Mouse (Mus musculus) limb, embryonic 14.5 days (tissue): ENCODE measurements at regions not wholly inside any gene's neighbourhood (a gene's known extent, or its start where the extent isn't known, plus 50 kb on each side); places are given as distances from the start of the nearest gene placed in this dataset.

ENCODE experiments used
- ATAC-seq: fragments of 200-750 bp; cut with Nextera tagmentation; 2 replicates; pipeline ENCODE4 v1.8.0; 2017; ENCODE audit warnings: low read depth, moderate number of reproducible peaks, moderate TSS enrichment; ENCODE audit not compliant: low FRiP score
- DNase-seq: peaks from one replicate; pipeline ENCODE4 v3.0.0-alpha.2; 2015; ENCODE audit warnings: low spot score
- H3K27ac ChIP-seq: fragments of 300-500 bp; sonication (generic); replicated peaks from 2 replicates; pipeline ENCODE4 v1.5.1; 2014; ENCODE audit warnings: low read depth, mild to moderate bottlenecking, low read length, moderate library complexity, mixed read lengths
- H3K27me3 ChIP-seq: fragments of 300-500 bp; sonication (generic); 2 replicates; pipeline ENCODE4 v1.6.1; 2014; ENCODE audit warnings: low read length, mixed read lengths; ENCODE audit not compliant: control insufficient read depth, insufficient read depth
- H3K36me3 ChIP-seq: fragments of 300-500 bp; sonication (generic); 2 replicates; pipeline ENCODE4 v1.6.1; 2014; ENCODE audit warnings: mild to moderate bottlenecking, low read length, moderate library complexity, mixed read lengths; ENCODE audit not compliant: control insufficient read depth, insufficient read depth
- H3K4me1 ChIP-seq: fragments of 300-500 bp; sonication (generic); 2 replicates; pipeline ENCODE4 v1.6.1; 2014; ENCODE audit warnings: antibody characterized with exemption, low read length, mixed read lengths; ENCODE audit not compliant: control insufficient read depth, insufficient read depth
- H3K4me2 ChIP-seq: fragments of 300-500 bp; sonication (generic); replicated peaks from 2 replicates; pipeline ENCODE4 v1.6.1; 2014; ENCODE audit warnings: low read depth, mild to moderate bottlenecking, low read length, moderate library complexity; ENCODE audit not compliant: severe bottlenecking
- H3K4me3 ChIP-seq: fragments of 300-500 bp; sonication (generic); replicated peaks from 2 replicates; pipeline ENCODE4 v1.5.1; 2014; ENCODE audit warnings: low read length
- H3K9ac ChIP-seq: fragments of 300-500 bp; sonication (generic); 2 replicates; pipeline ENCODE4 v1.6.1; 2014; ENCODE audit warnings: mild to moderate bottlenecking, low read depth, low read length, moderate library complexity; ENCODE audit not compliant: severe bottlenecking
- H3K9me3 ChIP-seq: fragments of 300-500 bp; sonication (generic); 2 replicates; pipeline ENCODE4 v1.6.1; 2016; ENCODE audit warnings: low read length; ENCODE audit not compliant: control insufficient read depth
- POLR2A ChIP-seq: fragments of 200-500 bp; IDR thresholded peaks from 2 replicates; pipeline ENCODE4 v1.8.0; 2012; ENCODE audit warnings: inconsistent platforms, mild to moderate bottlenecking, moderate library complexity, borderline replicate concordance; ENCODE audit not compliant: insufficient read depth, insufficient read length; ENCODE audit errors: extremely low read depth
- WGBS: fragments of 180-500 bp; shearing (Covaris S2); extraction: QIAGEN DNeasy Blood & Tissue Kit; methylation state at CpG from one replicate; pipeline ENCODE4 v1.1.7; 2014; 5-methylcytosine and 5-hydroxymethylcytosine counted together

- H3K27me3 ChIP-seq: 0 out of 2 replicates have a peak, but pooled peaks cover 3% of the 10 kb centered on the region
- peak; percentile 57 for DNase-seq
- peak overlapping the region; percentile 36; the same call in 1 of the 2 replicates for H3K9ac ChIP-seq
- H3K36me3 ChIP-seq: no peaks in the 10 kb centered on the region
- H3K4me2 ChIP-seq: peak overlapping the region; percentile 71
- TF ChIP-seq POLR2A: no peak
- H3K4me1 ChIP-seq: peaks cover 27% of the 10 kb centered on the region
- H3K9me3 ChIP-seq: no peaks in the 10 kb centered on the region
- H3K4me3 ChIP-seq: peak overlapping the region; percentile 35
- no peak overlapping the region for H3K27ac ChIP-seq
- ATAC-seq: no peak
- WGBS: 5% methylated on average over 11 of the region's 11 CpGs
These were observed 227.8 kb downstream of the Bcl11a start for GRCm38 (mm10) chr11:24305691-24306090.

GRCm38 (mm10) chr11:24306101-24306500 lies 228.2 kb downstream of the Bcl11a start:
- H3K4me2 ChIP-seq: peak overlapping the region; percentile 71
- 80% methylated on average over 2 of the region's 2 CpGs for WGBS
- 0 out of 2 replicates have a peak, but pooled peaks cover 3% of the 10 kb centered on the region for H3K27me3 ChIP-seq
- no peaks in the 10 kb centered on the region for H3K36me3 ChIP-seq
- H3K9me3 ChIP-seq: no peaks in the 10 kb centered on the region
- ATAC-seq: no peak
- H3K4me1 ChIP-seq: peaks cover 27% of the 10 kb centered on the region
- no peak overlapping the region for H3K9ac ChIP-seq
- no peak overlapping the region for H3K27ac ChIP-seq
- TF ChIP-seq POLR2A: no peak
- no peak for DNase-seq
- H3K4me3 ChIP-seq: no peak overlapping the region

- no peak for DNase-seq
- H3K9ac ChIP-seq: no peak overlapping the region
- ATAC-seq: no peak
- no peak overlapping the region for H3K4me3 ChIP-seq
- no peak overlapping the region for H3K4me2 ChIP-seq
- TF ChIP-seq POLR2A: no peak
- WGBS: 55% methylated on average over 6 of the region's 6 CpGs
- no peak overlapping the region for H3K27ac ChIP-seq
- H3K36me3 ChIP-seq: no peaks in the 10 kb centered on the region
- 0 out of 2 replicates have a peak, but pooled peaks cover 3% of the 10 kb centered on the region for H3K27me3 ChIP-seq
- peaks cover 27% of the 10 kb centered on the region for H3K4me1 ChIP-seq
- no peaks in the 10 kb centered on the region for H3K9me3 ChIP-seq
These were observed 229.9 kb downstream of the Bcl11a start for GRCm38 (mm10) chr11:24307601-24308252.

DNA sequence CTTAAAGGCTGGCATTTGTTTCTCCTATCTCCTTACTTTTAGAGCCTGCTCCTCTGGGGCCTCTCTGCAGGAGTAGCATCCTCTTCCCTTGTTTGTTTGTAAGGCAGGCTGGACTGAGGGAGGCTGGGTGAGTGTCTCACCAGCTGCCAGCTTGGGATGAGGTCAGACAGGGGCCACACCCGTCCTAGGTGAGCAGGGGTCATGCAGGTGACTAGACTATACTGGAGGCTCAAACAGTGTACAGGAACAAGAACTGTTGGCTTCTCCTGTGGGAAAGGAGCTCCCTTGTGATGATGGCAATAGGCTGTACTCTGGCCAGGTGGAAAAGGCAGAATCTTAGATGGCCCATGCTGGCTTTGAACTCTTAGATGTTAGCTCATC lies 230.4 kb downstream of the Bcl11a start:
- H3K4me3 ChIP-seq: no peak overlapping the region
- ATAC-seq (no peak), DNase-seq (no peak)
- no peak overlapping the region for H3K4me2 ChIP-seq
- H3K27ac ChIP-seq: no peak overlapping the region
- H3K36me3 ChIP-seq: no peaks in the 10 kb centered on the region
- TF ChIP-seq POLR2A: no peak
- H3K27me3 ChIP-seq: 0 out of 2 replicates have a peak, but pooled peaks cover 3% of the 10 kb centered on the region
- 42% methylated on average over 1 of the region's 1 CpGs for WGBS
- peaks cover 27% of the 10 kb centered on the region for H3K4me1 ChIP-seq
- H3K9ac ChIP-seq: no peak overlapping the region
- H3K9me3 ChIP-seq: no peaks in the 10 kb centered on the region

- WGBS: 79% methylated on average over 1 of the region's 1 CpGs
- no peak for TF ChIP-seq POLR2A
- no peak for DNase-seq
These were observed 236.2 kb downstream of the Bcl11a start for GRCm38 (mm10) chr11:24314046-24314445.

More at GRCm38 (mm10) chr11:24314046-24314445, 236.2 kb downstream of the Bcl11a start:
- Histone ChIP-seq H3K9me3 (no peaks in the 10 kb centered on the region), H3K4me1 (peaks cover 3% of the 10 kb centered on the region), H3K9ac (no peak overlapping the region), H3K4me2 (no peak overlapping the region), H3K36me3 (no peaks in the 10 kb centered on the region), H3K4me3 (no peak overlapping the region), H3K27ac (no peak overlapping the region), H3K27me3 (no peaks in the 10 kb centered on the region)
- ATAC-seq: no peak
